Mouse (Mus musculus): Measurements from ENCODE around the gene Mcfd2. TPM values are rescaled to one million over a fixed set of nuclear protein-coding genes. Genes with fewer than 3 reads are reported as not detected.

The Mcfd2 gene
- total RNA-seq, 2 experiments from 2014 or later, result 44.0 to 51.0 TPM

GRCm38 (mm10) chr17:87289367-87289766 lies 23.6 kb upstream of the Mcfd2 start:
- DNase-seq, result no peak
- intact Hi-C loops (cut with DNase I), result no loop called here

GRCm38 (mm10) chr17:87288131-87288530 lies 22.4 kb upstream of the Mcfd2 start:
- DNase-seq, result no peak
- intact Hi-C loops (cut with DNase I), result no loop called here

- DNase-seq, result no peak
- intact Hi-C loops (cut with DNase I), result no loop called here
These were observed 21.6 kb upstream of the Mcfd2 start for GRCm38 (mm10) chr17:87287197-87287777.

GRCm38 (mm10) chr17:87286481-87287143 lies 20.9 kb upstream of the Mcfd2 start:
- intact Hi-C loops (cut with DNase I), result no loop called here
- DNase-seq, result no peak

GRCm38 (mm10) chr17:87285731-87286465 lies 20.2 kb upstream of the Mcfd2 start:
- no peak for DNase-seq
- intact Hi-C loops (cut with DNase I), result no loop called here

GRCm38 (mm10) chr17:87284482-87285040 lies 18.8 kb upstream of the Mcfd2 start:
- intact Hi-C loops (cut with DNase I), result no loop called here
- DNase-seq, result no peak

- DNase-seq, result peak in 1 of 2 experiments; percentile 28
- intact Hi-C loops (cut with DNase I), result no loop called here
These were observed 18.2 kb upstream of the Mcfd2 start for GRCm38 (mm10) chr17:87283755-87284481.

GRCm38 (mm10) chr17:87283055-87283754 lies 17.5 kb upstream of the Mcfd2 start:
- intact Hi-C loops (cut with DNase I), result no loop called here
- DNase-seq, result peak in 1 of 2 experiments; percentile 60

GRCm38 (mm10) chr17:87282706-87283053 lies 16.9 kb upstream of the Mcfd2 start, which contains the start of gene Ttc7:
TSS of gene Ttc7 (plus strand) at chr17:87282886.
- DNase-seq, result peak; percentile 99
- intact Hi-C loops (cut with DNase I), result no loop called here

GRCm38 (mm10) chr17:87282007-87282705 lies 16.4 kb upstream of the Mcfd2 start:
- intact Hi-C loops (cut with DNase I), result no loop called here
- peak; percentile 93 to 94 for DNase-seq

- DNase-seq, result no peak
- intact Hi-C loops (cut with DNase I), result no loop called here
These were observed 9.9 kb upstream of the Mcfd2 start for GRCm38 (mm10) chr17:87275363-87276341.

- intact Hi-C loops (cut with DNase I), result loop anchor here (10.0 kb wide), 1 partner anchor 1125 kb away; the partner anchor contains the start of gene Srbd1
- DNase-seq, result no peak
These were observed 3.7 kb upstream of the Mcfd2 start for GRCm38 (mm10) chr17:87269454-87269853.

- intact Hi-C loops (cut with DNase I), result loop anchor here (5.0 to 10.0 kb wide), 2 partner anchors 303 to 1120 kb away; partner anchors contain the start of genes Rhoq and Srbd1
- DNase-seq, result no peak
These were observed 576 bp downstream of the Mcfd2 start for GRCm38 (mm10) chr17:87264927-87265791.

GRCm38 (mm10) chr17:87264054-87264830 lies 1.5 kb downstream of the Mcfd2 start:
- intact Hi-C loops (cut with DNase I), result loop anchor here (5.0 to 10.0 kb wide), 2 partner anchors 302 to 1119 kb away; partner anchors contain the start of genes Rhoq and Srbd1
- no peak for DNase-seq

GRCm38 (mm10) chr17:87263401-87263800 lies 2.3 kb downstream of the Mcfd2 start:
- no peak for DNase-seq
- intact Hi-C loops (cut with DNase I), result loop anchor here (5.0 to 10.0 kb wide), 2 partner anchors 301 to 1119 kb away; partner anchors contain the start of genes Rhoq and Srbd1

GRCm38 (mm10) chr17:87255672-87256071 lies 10.1 kb downstream of the Mcfd2 start:
- no peak for DNase-seq
- intact Hi-C loops (cut with DNase I), result loop anchor here (10.0 kb wide), 1 partner anchor 771 kb away; no protein-coding TSS in a partner anchor
